Mouse (Mus musculus) layer of hippocampus, adult 18-20 months (tissue): ENCODE measurements around the gene Igfals. TPM values are rescaled to one million over a fixed set of nuclear protein-coding genes. Genes with fewer than 3 reads are reported as not detected.

Experiments
- DNase-seq, 2 experiments: peaks; one replicate each; pipeline ENCODE4 v3.0.0; 2022; ENCODE audit warnings: low spot score in 2 of 2
- long read RNA-seq: library from polyadenylated mRNA; stranded (forward); transcript quantifications from one replicate; pipeline ENCODE4 v2.0.0, GENCODE M21; 2021
- total RNA-seq, 2 experiments: library from RNA; stranded (reverse); gene quantifications; 2 replicates each; pipeline ENCODE4 v1.2.3; 2021

The Igfals gene
- not detected for total RNA-seq
- long read RNA-seq: 0 reads

GRCm38 (mm10) chr17:24865776-24866175, at the start of gene Igfals:
Igfals (plus strand) TSS chr17:24865997.
- no peak for DNase-seq

GRCm38 (mm10) chr17:24817503-24817902, 48.3 kb upstream of the Igfals start:
- no peak for DNase-seq

- DNase-seq: no peak
Observed at GRCm38 (mm10) chr17:24818172-24818571, 47.6 kb upstream of the Igfals start.

- DNase-seq: no peak
Observed at GRCm38 (mm10) chr17:24819469-24819868, 46.3 kb upstream of the Igfals start.

GRCm38 (mm10) chr17:24821351-24822280, 44.2 kb upstream of the Igfals start:
- no peak for DNase-seq

- no peak for DNase-seq
Observed at GRCm38 (mm10) chr17:24839842-24840241, 26.0 kb upstream of the Igfals start, which contains the start of gene Hagh. Hagh (plus strand) TSS chr17:24840143.

GRCm38 (mm10) chr17:24840341-24840740, 25.5 kb upstream of the Igfals start:
- no peak for DNase-seq

- no peak for DNase-seq
Observed at GRCm38 (mm10) chr17:24841133-24841532, 24.7 kb upstream of the Igfals start.

GRCm38 (mm10) chr17:24842631-24843030, 23.2 kb upstream of the Igfals start:
- DNase-seq: no peak

- DNase-seq: no peak
Observed at GRCm38 (mm10) chr17:24844525-24844924, 21.3 kb upstream of the Igfals start.

GRCm38 (mm10) chr17:24847386-24847785, 18.4 kb upstream of the Igfals start:
- no peak for DNase-seq

GRCm38 (mm10) chr17:24848600-24849031, 17.2 kb upstream of the Igfals start:
- DNase-seq: no peak

- DNase-seq: no peak
Observed at GRCm38 (mm10) chr17:24849733-24850064, 16.1 kb upstream of the Igfals start.

- peak; percentile 95 to 98 for DNase-seq
Observed at GRCm38 (mm10) chr17:24850065-24850772, 15.6 kb upstream of the Igfals start, which contains the start of gene Fahd1. Fahd1 (minus strand) TSS chr17:24850364.

- DNase-seq: no peak
Observed at GRCm38 (mm10) chr17:24850773-24851127, 15.0 kb upstream of the Igfals start.

GRCm38 (mm10) chr17:24851381-24852125, 14.2 kb upstream of the Igfals start:
- DNase-seq: no peak

- DNase-seq: no peak
Observed at GRCm38 (mm10) chr17:24855838-24856464, 9.8 kb upstream of the Igfals start.

- no peak for DNase-seq
Observed at GRCm38 (mm10) chr17:24856589-24856988, 9.2 kb upstream of the Igfals start.

GRCm38 (mm10) chr17:24857831-24858470, 7.8 kb upstream of the Igfals start:
- no peak for DNase-seq

- peak in 1 of 2 experiments; percentile 67 for DNase-seq
Observed at GRCm38 (mm10) chr17:24858967-24859366, 6.8 kb upstream of the Igfals start.
